Mouse (Mus musculus): ENCODE results near the gene Cdhr1. TPM values are rescaled to one million over a fixed set of nuclear protein-coding genes. Genes with fewer than 3 reads are reported as not detected.
"Not testable (repeated sequence)": the region's sequence is repeated elsewhere in the genome, so short reads cannot be mapped to it uniquely, and the experiment has no call there.

Gene Cdhr1
- polyA plus RNA-seq (2012; rRNA removed), result 0.14 TPM in 1 of 2 replicates, not detected in the other

DNA sequence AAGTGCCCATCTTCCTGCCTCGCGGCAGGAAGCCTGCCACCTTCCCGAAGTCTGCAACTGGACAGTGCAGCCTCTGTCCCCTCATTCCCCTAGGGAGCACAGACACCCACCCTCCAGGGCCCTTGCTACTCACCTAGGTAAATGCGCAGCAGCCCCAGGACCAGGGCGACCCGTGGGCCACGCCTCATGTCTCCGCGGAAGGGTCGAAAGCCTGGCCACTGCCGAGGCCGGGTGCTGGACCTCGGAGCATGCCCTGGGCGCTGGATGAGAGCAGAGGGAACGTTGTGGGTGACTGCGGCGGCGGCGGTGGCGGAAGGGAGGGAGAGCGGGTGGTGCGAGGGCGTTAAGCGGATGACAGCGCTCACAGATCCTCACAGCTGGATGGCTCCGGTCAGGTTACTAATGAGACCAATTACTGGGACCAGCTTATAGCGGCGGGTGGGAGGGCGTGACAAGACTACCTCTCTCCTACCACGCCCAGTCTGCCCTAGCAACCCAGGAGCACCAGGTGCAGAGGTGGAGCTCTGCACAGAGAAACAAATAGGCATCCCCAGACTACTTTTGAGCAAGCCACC lies at the start of gene Cdhr1:
Gene Cdhr1, minus strand, starts transcription at position 392 of the 575 bp plus-strand sequence.
- under 1% methylated on average over 29 of the region's 30 CpGs for WGBS
- no peaks in the 10 kb centered on the region for H3K36me3 ChIP-seq (ENCODE audit: control insufficient read depth, insufficient read depth, low read length)
- H3K27me3 ChIP-seq (replicated peaks; ENCODE audit: control insufficient read depth, insufficient read depth, low read length), result no peaks in the 10 kb centered on the region
- no peak within 1 kb of the TSS for H3K27ac ChIP-seq (ENCODE audit: insufficient read depth, low read depth, low read length)
- TF ChIP-seq CTCF (conservative IDR thresholded peaks at IDR 0.05; ENCODE audit: insufficient read depth, insufficient read length, low read depth, low read length) (no peak), POLR2A (IDR thresholded peaks at IDR 0.05; ENCODE audit: low read depth, low read length) (no peak)
- H3K4me1 ChIP-seq (ENCODE audit: control insufficient read depth, insufficient read depth, low read length), result no peaks in the 10 kb centered on the region
- peak; percentile 12 for DNase-seq
- H3K4me3 ChIP-seq (ENCODE audit: insufficient read depth, low read depth, low read length), result no peak within 1 kb of the TSS

DNA sequence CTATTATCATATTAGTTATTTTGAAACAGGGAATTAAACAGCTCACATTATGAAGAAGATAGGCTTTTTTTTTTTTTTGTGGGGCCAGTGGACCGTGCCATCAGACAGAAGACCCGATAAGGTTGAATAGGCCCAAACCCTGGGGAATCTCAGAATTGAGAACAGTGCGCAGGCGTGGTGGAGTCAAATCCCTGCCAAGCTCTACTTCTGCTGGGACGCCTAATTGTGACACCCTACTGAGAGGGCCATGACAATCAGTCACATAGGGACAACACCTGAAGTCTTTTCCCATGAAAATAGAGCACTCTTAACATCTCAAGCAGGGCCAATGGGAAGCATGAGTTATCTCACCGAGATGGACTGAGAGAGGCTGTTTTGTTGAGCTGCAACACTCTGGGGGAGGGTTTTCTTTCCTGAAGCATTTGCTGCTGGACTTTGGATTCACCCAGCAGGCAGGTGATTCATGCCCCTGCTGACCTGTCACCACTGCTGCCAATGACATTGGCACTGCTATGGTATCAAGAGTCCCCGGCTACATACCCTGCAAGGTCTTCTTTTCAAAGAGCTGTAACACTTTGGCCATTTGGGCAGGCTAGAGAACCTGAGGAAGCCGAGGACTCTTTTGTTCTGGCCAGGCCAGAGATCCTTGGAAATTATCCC lies 41.0 kb upstream of the Cdhr1 start:
- WGBS, result 47% methylated on average over 8 of the region's 8 CpGs
- no peak for TF ChIP-seq POLR2A (IDR thresholded peaks at IDR 0.05; ENCODE audit: low read depth, low read length)
- no peak for TF ChIP-seq CTCF (conservative IDR thresholded peaks at IDR 0.05; ENCODE audit: insufficient read depth, insufficient read length, low read depth, low read length)
- no peaks in the 10 kb centered on the region for H3K27me3 ChIP-seq (replicated peaks; ENCODE audit: control insufficient read depth, insufficient read depth, low read length)
- no peak overlapping the region for H3K27ac ChIP-seq (ENCODE audit: insufficient read depth, low read depth, low read length)
- 0 out of 2 replicates have a peak, but pooled peaks cover 4% of the 10 kb centered on the region for H3K4me1 ChIP-seq (ENCODE audit: control insufficient read depth, insufficient read depth, low read length)
- H3K36me3 ChIP-seq (ENCODE audit: control insufficient read depth, insufficient read depth, low read length), result no peaks in the 10 kb centered on the region
- H3K4me3 ChIP-seq (ENCODE audit: insufficient read depth, low read depth, low read length), result no peak overlapping the region
- DNase-seq, result peak; percentile 64

DNA sequence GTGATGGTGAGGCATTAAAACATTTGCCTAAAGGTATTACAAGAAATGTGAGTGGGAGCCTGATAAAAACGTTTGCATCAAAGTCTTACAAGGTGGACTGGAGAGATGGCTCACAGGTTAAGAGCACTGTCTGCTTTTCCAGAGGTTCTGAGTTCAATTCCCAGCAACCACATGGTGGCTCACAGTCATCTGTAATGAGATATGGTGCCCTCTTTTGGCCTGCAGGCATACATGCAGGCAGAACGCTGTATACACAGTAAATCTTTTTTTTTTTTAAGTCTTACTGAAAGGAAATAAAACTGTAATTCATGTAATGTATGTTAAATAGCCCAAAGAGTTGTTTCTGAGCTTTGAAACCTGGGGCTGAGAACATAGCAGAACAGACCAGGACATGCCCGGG lies 39.4 kb upstream of the Cdhr1 start:
- not testable (repeated sequence) for DNase-seq; H3K4me3 ChIP-seq (ENCODE audit: insufficient read depth, low read depth, low read length); H3K36me3 ChIP-seq (ENCODE audit: control insufficient read depth, insufficient read depth, low read length); H3K4me1 ChIP-seq (ENCODE audit: control insufficient read depth, insufficient read depth, low read length); H3K27ac ChIP-seq (ENCODE audit: insufficient read depth, low read depth, low read length); H3K27me3 ChIP-seq (replicated peaks; ENCODE audit: control insufficient read depth, insufficient read depth, low read length)
- 75% methylated on average over 3 of the region's 3 CpGs for WGBS

DNA sequence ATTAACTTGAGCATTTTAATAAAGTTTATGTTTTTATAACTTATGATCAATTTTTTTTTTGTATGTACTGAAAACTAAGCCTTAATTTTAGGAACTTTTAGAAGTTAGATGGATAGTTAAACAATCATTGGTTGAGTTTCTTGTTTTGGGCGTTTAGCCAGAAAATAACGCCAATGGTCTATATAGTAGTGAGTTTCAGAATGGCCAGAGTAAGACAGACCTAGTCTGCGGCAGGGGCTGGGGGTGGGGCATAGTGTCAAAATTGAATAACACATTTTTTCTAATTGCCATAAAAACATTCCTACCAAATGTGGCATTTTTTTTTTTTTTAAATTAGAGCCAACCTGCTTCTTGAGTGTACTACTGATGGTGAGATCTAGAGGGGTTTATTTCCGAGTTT lies 38.0 kb upstream of the Cdhr1 start:
- Histone ChIP-seq H3K36me3 (ENCODE audit: control insufficient read depth, insufficient read depth, low read length) (peaks cover 5% of the 10 kb centered on the region; the same call in 1 of the 2 replicates), H3K27ac (ENCODE audit: insufficient read depth, low read depth, low read length) (no peak overlapping the region), H3K4me3 (ENCODE audit: insufficient read depth, low read depth, low read length) (no peak overlapping the region), H3K4me1 (ENCODE audit: control insufficient read depth, insufficient read depth, low read length) (peaks cover 7% of the 10 kb centered on the region; the same call in 1 of the 2 replicates), H3K27me3 (replicated peaks; ENCODE audit: control insufficient read depth, insufficient read depth, low read length) (no peaks in the 10 kb centered on the region)
- WGBS, result 78% methylated on average over 4 of the region's 4 CpGs
- DNase-seq, result no peak
- TF ChIP-seq POLR2A (IDR thresholded peaks at IDR 0.05; ENCODE audit: low read depth, low read length) (no peak), CTCF (conservative IDR thresholded peaks at IDR 0.05; ENCODE audit: insufficient read depth, insufficient read length, low read depth, low read length) (no peak)

DNA sequence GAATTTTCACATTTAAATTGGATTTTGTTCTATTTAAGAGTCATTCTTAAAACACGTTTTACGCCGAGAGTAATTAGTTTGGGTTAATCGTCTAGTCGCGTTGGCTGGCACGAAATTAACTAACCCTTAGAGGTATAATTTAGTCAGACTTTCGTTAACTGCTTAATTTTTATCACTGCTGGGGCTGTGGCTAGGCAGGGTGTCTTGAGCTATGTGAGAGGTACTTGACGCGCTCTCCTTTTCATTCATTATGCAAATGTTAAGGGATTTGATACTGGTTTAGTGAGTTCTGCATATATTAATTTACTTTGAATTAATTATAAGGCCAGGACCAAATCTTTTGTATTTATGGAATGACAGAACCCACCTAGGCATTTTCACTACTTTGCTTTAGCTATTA lies 37.5 kb upstream of the Cdhr1 start:
- Histone ChIP-seq H3K36me3 (ENCODE audit: control insufficient read depth, insufficient read depth, low read length) (peaks cover 5% of the 10 kb centered on the region; the same call in 1 of the 2 replicates), H3K4me3 (ENCODE audit: insufficient read depth, low read depth, low read length) (peak overlapping the region; percentile 93), H3K27ac (ENCODE audit: insufficient read depth, low read depth, low read length) (peak overlapping the region; percentile 86), H3K4me1 (ENCODE audit: control insufficient read depth, insufficient read depth, low read length) (peaks cover 7% of the 10 kb centered on the region; the same call in 1 of the 2 replicates), H3K27me3 (replicated peaks; ENCODE audit: control insufficient read depth, insufficient read depth, low read length) (no peaks in the 10 kb centered on the region)
- no peak for TF ChIP-seq CTCF (conservative IDR thresholded peaks at IDR 0.05; ENCODE audit: insufficient read depth, insufficient read length, low read depth, low read length)
- TF ChIP-seq POLR2A (IDR thresholded peaks at IDR 0.05; ENCODE audit: low read depth, low read length), result no peak
- peak; percentile 11 for DNase-seq
- WGBS, result under 1% methylated on average over 10 of the region's 10 CpGs

DNA sequence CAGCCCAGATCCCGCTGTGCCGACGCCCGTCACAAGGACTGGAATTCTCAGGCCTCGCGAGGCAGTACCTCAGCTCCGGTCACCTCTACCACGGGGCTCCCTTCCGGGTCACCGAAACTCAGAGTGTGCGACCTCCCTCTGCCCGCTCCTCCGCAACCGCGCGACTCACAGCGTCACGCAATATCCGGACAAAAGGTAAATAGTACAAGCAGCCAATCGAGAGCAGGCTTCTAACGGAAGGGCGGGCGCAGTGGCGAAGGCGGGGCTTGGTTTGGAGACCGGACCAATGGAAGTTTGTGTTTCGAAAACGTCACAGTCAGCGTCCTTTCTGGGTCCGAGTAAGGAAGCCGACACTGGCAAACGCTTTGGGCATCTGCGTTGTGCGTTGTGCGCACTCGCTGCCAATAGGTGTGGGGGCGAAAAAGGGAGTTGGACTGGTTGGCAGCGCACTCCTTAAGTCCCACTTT lies 37.0 kb upstream of the Cdhr1 start, which contains the start of gene Ghitm:
Gene Ghitm, minus strand, starts transcription at position 146 of the 467 bp plus-strand sequence.
- WGBS, result under 1% methylated on average over 38 of the region's 38 CpGs
- Histone ChIP-seq H3K4me3 (ENCODE audit: insufficient read depth, low read depth, low read length) (peak within 1 kb of the TSS; percentile 93), H3K27ac (ENCODE audit: insufficient read depth, low read depth, low read length) (peak within 1 kb of the TSS; percentile 86)

More for the DNA sequence above, 37.0 kb upstream of the Cdhr1 start, which contains the start of gene Ghitm:
- Histone ChIP-seq H3K4me1 (ENCODE audit: control insufficient read depth, insufficient read depth, low read length) (peaks cover 7% of the 10 kb centered on the region; the same call in 1 of the 2 replicates), H3K36me3 (ENCODE audit: control insufficient read depth, insufficient read depth, low read length) (peaks cover 8% of the 10 kb centered on the region; the same call in 1 of the 2 replicates), H3K27me3 (replicated peaks; ENCODE audit: control insufficient read depth, insufficient read depth, low read length) (no peaks in the 10 kb centered on the region)
- TF ChIP-seq CTCF (conservative IDR thresholded peaks at IDR 0.05; ENCODE audit: insufficient read depth, insufficient read length, low read depth, low read length) (no peak), POLR2A (IDR thresholded peaks at IDR 0.05; ENCODE audit: low read depth, low read length) (peak; percentile 53)
- DNase-seq, result peak; percentile 99
